Mouse (Mus musculus) midbrain, embryonic 11.5 days (tissue): ENCODE measurements around the gene Esrrb. TPM values are rescaled to one million over a fixed set of nuclear protein-coding genes. Genes with fewer than 3 reads are reported as not detected.

Experiments
- ATAC-seq: fragments of 200-750 bp; cut with Nextera tagmentation; 2 replicates; pipeline ENCODE4 v1.8.0; 2017; ENCODE audit warnings: moderate TSS enrichment, moderate library complexity; ENCODE audit not compliant: low FRiP score
- DNase-seq: peaks from one replicate; pipeline ENCODE4 v3.0.0; 2015; ENCODE audit warnings: low spot score; ENCODE audit errors: missing footprints
- H3K27ac ChIP-seq: fragments of 300-500 bp; sonication (generic); 2 replicates; pipeline ENCODE4 v1.5.1; 2014; ENCODE audit warnings: low read depth, low read length
- H3K27me3 ChIP-seq: fragments of 300-500 bp; sonication (generic); 2 replicates; pipeline ENCODE4 v1.6.1; 2014; ENCODE audit warnings: mild to moderate bottlenecking, low read length, moderate library complexity, mixed read lengths; ENCODE audit not compliant: control insufficient read depth, insufficient read depth
- H3K36me3 ChIP-seq: fragments of 300-500 bp; sonication (generic); 2 replicates; pipeline ENCODE4 v1.6.1; 2014; ENCODE audit warnings: mild to moderate bottlenecking, low read length, moderate library complexity, mixed read lengths; ENCODE audit not compliant: control insufficient read depth, insufficient read depth
- H3K4me1 ChIP-seq: fragments of 300-500 bp; sonication (generic); 2 replicates; pipeline ENCODE4 v1.6.1; 2014; ENCODE audit warnings: low read length; ENCODE audit not compliant: control insufficient read depth, insufficient read depth
- H3K4me2 ChIP-seq: fragments of 300-500 bp; sonication (generic); 2 replicates; pipeline ENCODE4 v1.6.1; 2014; ENCODE audit warnings: mild to moderate bottlenecking, moderate library complexity
- H3K4me3 ChIP-seq: fragments of 300-500 bp; sonication (generic); 2 replicates; pipeline ENCODE4 v1.5.1; 2014; ENCODE audit warnings: low read depth, low read length
- H3K9ac ChIP-seq: fragments of 300-500 bp; sonication (generic); 2 replicates; pipeline ENCODE4 v1.6.1; 2014; ENCODE audit warnings: low read length
- H3K9me3 ChIP-seq: fragments of 300-500 bp; sonication (generic); 2 replicates; pipeline ENCODE4 v1.6.1; 2016; ENCODE audit warnings: low read length; ENCODE audit not compliant: control insufficient read depth
- WGBS: fragments of 180-500 bp; shearing (Covaris S2); extraction: QIAGEN DNeasy Blood & Tissue Kit; methylation state at CpG from one replicate; pipeline ENCODE4 v1.1.7; 2014; 5-methylcytosine and 5-hydroxymethylcytosine counted together
- polyA plus RNA-seq: library from polyadenylated mRNA; unstranded; fragments of >200 nt; fragmentation: Nextera tagmentation; extraction: Ambion mirVana; gene quantifications from 2 replicates; pipeline ENCODE4 v1.2.1, GENCODE M21; 2014

Gene Esrrb
- polyA plus RNA-seq, 1 experiment from 2014 or later: 1.00 TPM

DNA sequence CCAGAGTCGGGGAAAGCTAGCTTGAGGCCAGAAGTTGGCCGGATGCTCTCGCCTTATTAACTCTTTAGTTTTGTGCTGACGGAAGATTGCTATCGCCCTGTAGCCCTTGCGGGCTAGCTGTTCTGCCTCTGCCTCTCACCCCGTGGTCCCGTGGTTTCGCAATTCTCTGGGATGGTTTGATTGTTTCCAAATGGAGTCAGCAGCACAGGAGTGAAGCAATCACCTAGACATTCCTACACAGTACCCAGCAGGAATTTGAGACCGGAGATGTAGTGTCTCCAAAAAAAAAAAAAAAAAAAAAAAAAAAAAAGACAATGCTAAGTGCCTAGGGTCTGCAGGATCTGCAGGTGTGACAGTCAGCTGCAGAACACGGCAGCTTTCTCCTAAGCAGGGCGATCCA is 112.7 kb downstream of the Esrrb start:
- no peak for ATAC-seq
- Histone ChIP-seq H3K9ac (no peak overlapping the region), H3K4me3 (no peak overlapping the region), H3K4me1 (no peaks in the 10 kb centered on the region), H3K4me2 (no peak overlapping the region), H3K9me3 (no peaks in the 10 kb centered on the region), H3K36me3 (no peaks in the 10 kb centered on the region), H3K27ac (no peak overlapping the region), H3K27me3 (no peaks in the 10 kb centered on the region)
- no peak for DNase-seq
- WGBS: 77% methylated on average over 12 of the region's 12 CpGs

DNA sequence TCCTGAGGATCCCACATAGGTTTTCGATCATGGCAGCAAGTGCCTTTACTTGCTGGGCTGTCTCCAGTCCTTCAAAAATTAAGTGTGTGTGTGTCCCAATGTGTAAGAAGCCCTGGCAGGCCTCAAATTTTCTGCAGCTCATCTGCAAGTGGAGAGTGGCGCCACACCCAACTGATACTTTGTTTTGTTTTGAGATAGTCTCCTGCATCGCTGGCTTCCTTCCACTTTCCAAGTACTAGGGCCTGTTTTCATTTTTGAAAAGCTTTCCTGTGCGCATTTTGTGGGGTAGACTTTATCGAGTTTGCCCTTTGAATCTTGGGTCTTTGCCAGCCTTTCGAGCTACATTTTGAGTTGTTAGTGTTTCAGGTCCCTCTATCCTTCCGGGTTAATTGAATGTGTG is 115.1 kb downstream of the Esrrb start:
- WGBS: 84% methylated on average over 7 of the region's 7 CpGs
- Histone ChIP-seq H3K9ac (no peak overlapping the region), H3K27ac (no peak overlapping the region), H3K4me1 (no peaks in the 10 kb centered on the region), H3K4me3 (no peak overlapping the region), H3K4me2 (no peak overlapping the region), H3K9me3 (no peaks in the 10 kb centered on the region), H3K27me3 (no peaks in the 10 kb centered on the region), H3K36me3 (no peaks in the 10 kb centered on the region)
- ATAC-seq: no peak
- DNase-seq: no peak

GRCm38 (mm10) chr12:86478908-86479307 is 118.0 kb downstream of the Esrrb start:
- ATAC-seq: no peak
- H3K27me3 ChIP-seq: no peaks in the 10 kb centered on the region
- H3K4me1 ChIP-seq: no peaks in the 10 kb centered on the region
- H3K4me3 ChIP-seq: no peak overlapping the region
- H3K36me3 ChIP-seq: no peaks in the 10 kb centered on the region
- H3K4me2 ChIP-seq: no peak overlapping the region
- no peak overlapping the region for H3K9ac ChIP-seq
- no peaks in the 10 kb centered on the region for H3K9me3 ChIP-seq
- 73% methylated on average over 5 of the region's 5 CpGs for WGBS
- no peak overlapping the region for H3K27ac ChIP-seq
- DNase-seq: no peak

- no peak overlapping the region for H3K4me2 ChIP-seq
- ATAC-seq (no peak), DNase-seq (no peak)
- no peaks in the 10 kb centered on the region for H3K4me1 ChIP-seq
- WGBS: 87% methylated on average over 6 of the region's 6 CpGs
- H3K9me3 ChIP-seq: no peaks in the 10 kb centered on the region
- no peak overlapping the region for H3K4me3 ChIP-seq
- no peak overlapping the region for H3K9ac ChIP-seq
- no peaks in the 10 kb centered on the region for H3K27me3 ChIP-seq
- no peak overlapping the region for H3K27ac ChIP-seq
- H3K36me3 ChIP-seq: no peaks in the 10 kb centered on the region
Measured at GRCm38 (mm10) chr12:86482029-86482428, 121.1 kb downstream of the Esrrb start.

- Histone ChIP-seq H3K27me3 (no peaks in the 10 kb centered on the region), H3K4me3 (no peak overlapping the region), H3K27ac (no peak overlapping the region; the same call in 1 of the 2 replicates), H3K4me2 (no peak overlapping the region), H3K4me1 (no peaks in the 10 kb centered on the region), H3K9me3 (no peaks in the 10 kb centered on the region), H3K9ac (no peak overlapping the region), H3K36me3 (no peaks in the 10 kb centered on the region)
- 51% methylated on average over 5 of the region's 5 CpGs for WGBS
- ATAC-seq: no peak
- DNase-seq: no peak
Measured at GRCm38 (mm10) chr12:86483413-86483841, 122.5 kb downstream of the Esrrb start.

DNA sequence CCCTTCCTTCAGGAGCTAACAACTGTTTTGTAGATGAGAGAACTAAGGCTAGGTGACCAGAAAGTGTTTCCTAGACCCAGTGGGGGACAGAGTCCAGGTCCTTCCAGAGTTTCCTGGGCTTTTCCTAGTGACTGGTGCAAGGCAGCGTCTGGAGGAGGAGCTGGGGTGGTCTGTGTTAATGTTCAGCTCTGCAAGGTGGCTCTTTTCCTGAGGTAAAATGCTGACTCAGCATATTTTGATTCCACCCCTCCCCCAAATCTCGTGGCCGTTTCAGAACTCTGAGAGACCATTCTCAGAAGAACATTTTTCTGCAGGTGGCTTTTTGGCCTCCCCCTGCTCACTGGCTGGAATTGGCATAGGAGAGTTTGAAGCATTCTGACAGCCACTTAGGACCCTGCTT is 127.1 kb downstream of the Esrrb start:
- Histone ChIP-seq H3K36me3 (no peaks in the 10 kb centered on the region), H3K4me1 (no peaks in the 10 kb centered on the region; the same call in 1 of the 2 replicates), H3K9ac (no peak overlapping the region), H3K27ac (no peak overlapping the region), H3K27me3 (no peaks in the 10 kb centered on the region), H3K9me3 (no peaks in the 10 kb centered on the region), H3K4me2 (no peak overlapping the region), H3K4me3 (no peak overlapping the region)
- ATAC-seq (no peak), DNase-seq (no peak)
- WGBS: 79% methylated on average over 3 of the region's 3 CpGs

DNA sequence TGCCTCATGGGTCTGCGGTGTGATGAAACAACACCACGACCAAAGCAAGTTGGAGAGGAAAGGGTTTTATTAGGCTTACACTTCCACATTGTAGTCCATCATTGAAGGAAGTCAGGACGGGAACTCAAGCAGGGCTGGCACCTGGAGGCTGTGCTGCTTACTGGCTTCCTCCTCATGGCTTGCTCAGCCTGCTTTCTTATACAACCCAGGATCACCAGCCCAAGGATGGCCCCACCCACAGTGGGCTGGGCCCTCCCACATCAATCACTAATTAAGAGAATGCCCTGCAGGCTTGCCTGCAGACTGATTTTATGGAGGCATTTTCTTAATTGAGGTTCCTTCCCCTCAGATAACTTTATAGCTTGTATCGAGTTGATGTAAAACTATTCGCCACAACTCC is 129.1 kb downstream of the Esrrb start:
- no peaks in the 10 kb centered on the region for H3K27me3 ChIP-seq
- no peak overlapping the region for H3K27ac ChIP-seq
- H3K9me3 ChIP-seq: no peaks in the 10 kb centered on the region
- no peak overlapping the region for H3K4me2 ChIP-seq
- no peaks in the 10 kb centered on the region for H3K36me3 ChIP-seq
- 77% methylated on average over 5 of the region's 5 CpGs for WGBS
- H3K9ac ChIP-seq: no peak overlapping the region
- H3K4me1 ChIP-seq: no peaks in the 10 kb centered on the region; the same call in 1 of the 2 replicates
- no peak for ATAC-seq
- DNase-seq: no peak
- no peak overlapping the region for H3K4me3 ChIP-seq

- DNase-seq: no peak
- Histone ChIP-seq H3K27ac (no peak overlapping the region), H3K9me3 (no peaks in the 10 kb centered on the region), H3K9ac (no peak overlapping the region), H3K4me3 (no peak overlapping the region), H3K27me3 (no peaks in the 10 kb centered on the region), H3K4me1 (no peaks in the 10 kb centered on the region; the same call in 1 of the 2 replicates), H3K36me3 (no peaks in the 10 kb centered on the region), H3K4me2 (no peak overlapping the region)
- whole genome bisulfite sequencing: 78% methylated on average over 3 of the region's 3 CpGs
- no peak for ATAC-seq
Measured at GRCm38 (mm10) chr12:86491500-86491899, 130.6 kb downstream of the Esrrb start.

- WGBS: 60% methylated on average over 8 of the region's 9 CpGs
- H3K9ac ChIP-seq: no peak overlapping the region
- no peak overlapping the region for H3K27ac ChIP-seq
- no peaks in the 10 kb centered on the region for H3K27me3 ChIP-seq
- no peak overlapping the region for H3K4me3 ChIP-seq
- DNase-seq: no peak
- H3K36me3 ChIP-seq: no peaks in the 10 kb centered on the region
- ATAC-seq: no peak
- no peak overlapping the region for H3K4me2 ChIP-seq
- no peaks in the 10 kb centered on the region for H3K9me3 ChIP-seq
- no peaks in the 10 kb centered on the region; the same call in 1 of the 2 replicates for H3K4me1 ChIP-seq
Measured at GRCm38 (mm10) chr12:86492822-86493221, 131.9 kb downstream of the Esrrb start.

DNA sequence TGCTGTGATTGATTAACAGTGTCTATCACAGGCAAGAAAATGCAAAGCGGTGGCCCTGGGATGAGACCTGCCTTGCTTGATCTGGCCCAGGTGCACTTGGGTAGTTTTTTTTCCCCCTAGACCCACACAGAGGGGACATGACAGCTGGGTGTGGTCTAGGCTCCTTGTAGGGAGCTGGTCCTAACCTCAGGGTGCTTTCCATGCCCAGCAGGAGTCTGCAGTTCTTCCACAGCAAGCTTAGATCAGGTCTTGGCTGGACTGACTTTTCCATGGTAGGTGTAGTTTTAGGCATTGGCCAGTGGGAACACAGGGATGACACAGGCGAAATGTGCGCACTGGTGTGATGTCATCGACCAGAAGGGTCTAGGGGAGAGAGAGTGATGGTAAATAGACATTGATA is 136.2 kb downstream of the Esrrb start:
- WGBS: 98% methylated on average over 4 of the region's 4 CpGs
- Histone ChIP-seq H3K4me1 (no peaks in the 10 kb centered on the region; the same call in 1 of the 2 replicates), H3K27me3 (no peaks in the 10 kb centered on the region), H3K4me3 (no peak overlapping the region), H3K4me2 (no peak overlapping the region), H3K36me3 (no peaks in the 10 kb centered on the region), H3K9ac (no peak overlapping the region), H3K9me3 (no peaks in the 10 kb centered on the region), H3K27ac (no peak overlapping the region)
- ATAC-seq: no peak
- DNase-seq: no peak
